Mouse (Mus musculus) c-Kit-positive CD71-negative TER-119-negative erythroid progenitor cells, embryonic 14.5 days (primary cell): ENCODE measurements around the gene Polq.
"Not testable (repeated sequence)": the region's sequence is repeated elsewhere in the genome, so short reads cannot be mapped to it uniquely, and the experiment has no call there.

Experiments
- DNase-seq: peaks from one replicate; pipeline ENCODE4 v3.0.0-alpha.2; 2013; ENCODE audit warnings: low read depth

The Polq gene

DNA sequence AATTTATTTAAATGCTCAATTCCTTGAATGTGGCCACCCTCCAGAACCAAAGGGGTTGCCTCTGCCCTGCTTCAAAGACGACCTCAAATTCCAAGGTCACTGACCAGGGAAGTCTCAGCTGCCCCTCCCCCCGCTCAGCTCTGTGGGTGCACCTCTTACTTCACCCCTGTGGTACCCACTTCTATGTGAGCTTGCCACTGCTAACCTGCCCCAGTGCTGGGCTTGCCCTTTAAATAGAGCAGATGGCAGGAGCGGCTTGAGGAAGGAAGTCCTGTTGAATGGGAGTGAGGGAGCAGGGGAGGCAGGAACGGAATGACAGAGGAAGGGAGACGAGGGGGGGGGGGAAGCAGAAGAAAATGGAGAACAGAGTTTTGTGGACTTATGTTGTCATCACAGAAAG is 97.2 kb downstream of the Polq start:
- DNase-seq: no peak

DNA sequence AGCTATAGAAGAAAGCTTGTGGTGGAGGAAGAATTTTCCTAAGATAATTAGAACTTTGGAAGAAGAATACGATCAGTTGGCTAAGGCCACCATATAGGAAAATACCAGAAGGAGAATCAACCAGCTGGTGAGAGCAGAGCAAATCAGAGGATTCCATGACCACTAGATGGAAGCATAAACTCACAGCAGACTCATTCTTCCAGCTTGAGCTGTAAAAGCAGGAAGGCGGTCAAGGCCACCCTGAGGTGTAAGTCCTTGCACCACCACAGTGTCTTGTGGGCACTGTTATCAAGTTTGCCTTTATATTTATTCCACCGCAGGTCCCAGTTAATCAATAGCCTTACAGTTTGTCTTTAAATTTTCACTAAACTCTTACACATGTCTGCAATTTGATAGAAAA is 97.7 kb downstream of the Polq start:
- peak; percentile 19 for DNase-seq

DNA sequence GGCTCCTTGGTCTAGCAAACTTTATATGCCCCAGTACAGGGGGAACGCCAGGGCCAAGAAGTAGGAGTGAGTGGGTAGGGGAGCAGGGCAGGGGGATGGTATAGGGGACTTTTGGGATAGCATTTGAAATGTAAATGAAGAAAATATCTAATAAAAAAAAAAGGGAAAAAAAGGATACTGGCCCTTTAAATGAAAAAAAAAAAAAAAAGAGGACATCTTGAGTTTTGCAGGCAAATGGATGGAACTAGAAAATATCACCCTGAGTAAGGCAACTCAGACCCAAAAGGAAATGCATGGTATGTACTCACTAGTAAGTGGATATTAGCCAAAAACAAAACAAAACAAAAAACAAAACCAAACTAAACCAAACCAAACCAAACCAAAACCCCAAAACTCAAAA is 113.6 kb downstream of the Polq start:
- DNase-seq: not testable (repeated sequence)
